Mouse (Mus musculus) spleen, postnatal 10 days (tissue): ENCODE data around the gene Grk2.

Source experiments
- DNase-seq, 2 experiments: peaks; one replicate each; pipeline ENCODE4 v3.0.0; 2021 to 2022; ENCODE audit warnings: low spot score in 2 of 2

The Grk2 gene

GRCm38 (mm10) chr19:4303640-4303995, 2.4 kb downstream of the Grk2 start:
- peak in 1 of 2 experiments; percentile 65 for DNase-seq

- peak in 1 of 2 experiments; percentile 24 for DNase-seq
Observed at GRCm38 (mm10) chr19:4302936-4303639, 2.9 kb downstream of the Grk2 start.

- DNase-seq: peak in 1 of 2 experiments; percentile 78
Observed at GRCm38 (mm10) chr19:4301735-4302651, 4.0 kb downstream of the Grk2 start.

GRCm38 (mm10) chr19:4300852-4301734, 4.9 kb downstream of the Grk2 start:
- peak in 1 of 2 experiments; percentile 22 for DNase-seq

GRCm38 (mm10) chr19:4300271-4300704, 5.7 kb downstream of the Grk2 start:
- peak in 1 of 2 experiments; percentile 80 for DNase-seq

GRCm38 (mm10) chr19:4299574-4300270, 6.3 kb downstream of the Grk2 start:
- peak in 1 of 2 experiments; percentile 61 for DNase-seq

- no peak for DNase-seq
Observed at GRCm38 (mm10) chr19:4299126-4299525, 6.9 kb downstream of the Grk2 start.

- DNase-seq: peak in 1 of 2 experiments; percentile 23
Observed at GRCm38 (mm10) chr19:4298322-4299121, 7.5 kb downstream of the Grk2 start.

GRCm38 (mm10) chr19:4297851-4298250, 8.2 kb downstream of the Grk2 start:
- peak in 1 of 2 experiments; percentile 46 for DNase-seq

GRCm38 (mm10) chr19:4296611-4297010, 9.4 kb downstream of the Grk2 start:
- no peak for DNase-seq

- DNase-seq: peak in 1 of 2 experiments; percentile 16
Observed at GRCm38 (mm10) chr19:4295391-4295790, 10.6 kb downstream of the Grk2 start.

GRCm38 (mm10) chr19:4294381-4295097, 11.5 kb downstream of the Grk2 start:
- peak in 1 of 2 experiments; percentile 83 for DNase-seq

GRCm38 (mm10) chr19:4291161-4291560, 14.9 kb downstream of the Grk2 start:
- peak in 1 of 2 experiments; percentile 17 for DNase-seq

GRCm38 (mm10) chr19:4290749-4291148, 15.3 kb downstream of the Grk2 start:
- no peak for DNase-seq

- no peak for DNase-seq
Observed at GRCm38 (mm10) chr19:4283653-4284052, 22.4 kb downstream of the Grk2 start.

GRCm38 (mm10) chr19:4282898-4283553, 23.0 kb downstream of the Grk2 start, which contains the start of gene Ankrd13d:
Ankrd13d (minus strand) TSS chr19:4283137.
- peak; percentile 83 to 90 for DNase-seq

GRCm38 (mm10) chr19:4280425-4280824, 25.6 kb downstream of the Grk2 start:
- DNase-seq: no peak

- peak in 1 of 2 experiments; percentile 61 for DNase-seq
Observed at GRCm38 (mm10) chr19:4279487-4279886, 26.5 kb downstream of the Grk2 start.

GRCm38 (mm10) chr19:4270972-4271371, 35.0 kb downstream of the Grk2 start:
- DNase-seq: no peak
